Mouse (Mus musculus): ENCODE measurements at regions not wholly inside any gene's neighbourhood (a gene's known extent, or its start where the extent isn't known, plus 50 kb on each side); places are given as distances from the start of the nearest gene placed in this dataset.

- no peak overlapping the region for H3K9ac ChIP-seq
- H3K4me3 ChIP-seq (replicated peaks; ENCODE audit: low read length) = no peak overlapping the region
- ATAC-seq (ENCODE audit: low FRiP score) (no peak), DNase-seq (ENCODE audit: low spot score) (no peak)
- no peaks in the 10 kb centered on the region for H3K4me1 ChIP-seq (replicated peaks; ENCODE audit: control insufficient read depth, insufficient read depth, low read length)
- no peak overlapping the region for H3K4me2 ChIP-seq (replicated peaks)
- no peaks in the 10 kb centered on the region for H3K36me3 ChIP-seq (replicated peaks; ENCODE audit: control insufficient read depth, insufficient read depth)
- WGBS = 79% methylated on average over 5 of the region's 5 CpGs
- no peaks in the 10 kb centered on the region for H3K9me3 ChIP-seq (ENCODE audit: control insufficient read depth, low read length)
- H3K27me3 ChIP-seq (ENCODE audit: control insufficient read depth, insufficient read depth, low read length) = no peaks in the 10 kb centered on the region
- H3K27ac ChIP-seq = no peak overlapping the region
Observed at GRCm38 (mm10) chr1:166735545-166735944, 53.9 kb upstream of the Fmo9 start.

- Histone ChIP-seq H3K27ac (no peak overlapping the region), H3K27me3 (ENCODE audit: control insufficient read depth, insufficient read depth, low read length) (no peaks in the 10 kb centered on the region), H3K9ac (no peak overlapping the region), H3K4me1 (replicated peaks; ENCODE audit: control insufficient read depth, insufficient read depth, low read length) (no peaks in the 10 kb centered on the region), H3K4me3 (replicated peaks; ENCODE audit: low read length) (no peak overlapping the region), H3K9me3 (ENCODE audit: control insufficient read depth, low read length) (no peaks in the 10 kb centered on the region), H3K36me3 (replicated peaks; ENCODE audit: control insufficient read depth, insufficient read depth) (no peaks in the 10 kb centered on the region), H3K4me2 (replicated peaks) (no peak overlapping the region)
- ATAC-seq (ENCODE audit: low FRiP score) = no peak
- peak; percentile 73 for DNase-seq (ENCODE audit: low spot score)
- 1% methylated on average over 2 of the region's 2 CpGs for WGBS
Observed at GRCm38 (mm10) chr1:166738029-166738428, 56.4 kb upstream of the Fmo9 start.

- WGBS = 66% methylated on average over 4 of the region's 4 CpGs
- DNase-seq (ENCODE audit: low spot score) = no peak
Observed at GRCm38 (mm10) chr1:166750236-166750635, 68.6 kb upstream of the Fmo9 start.

GRCm38 (mm10) chr1:166750777-166751176 is 69.1 kb upstream of the Fmo9 start:
- H3K4me1 ChIP-seq (replicated peaks; ENCODE audit: control insufficient read depth, insufficient read depth, low read length) = no peaks in the 10 kb centered on the region
- no peak overlapping the region for H3K9ac ChIP-seq
- H3K9me3 ChIP-seq (ENCODE audit: control insufficient read depth, low read length) = no peaks in the 10 kb centered on the region
- 86% methylated on average over 4 of the region's 4 CpGs for WGBS
- no peak overlapping the region for H3K27ac ChIP-seq
- ATAC-seq (ENCODE audit: low FRiP score) = no peak
- H3K27me3 ChIP-seq (ENCODE audit: control insufficient read depth, insufficient read depth, low read length) = no peaks in the 10 kb centered on the region
- H3K4me2 ChIP-seq (replicated peaks) = no peak overlapping the region
- DNase-seq (ENCODE audit: low spot score) = no peak
- H3K4me3 ChIP-seq (replicated peaks; ENCODE audit: low read length) = no peak overlapping the region
- H3K36me3 ChIP-seq (replicated peaks; ENCODE audit: control insufficient read depth, insufficient read depth) = no peaks in the 10 kb centered on the region

More at GRCm38 (mm10) chr1:166750236-166750635, 68.6 kb upstream of the Fmo9 start:
- no peak overlapping the region for H3K27ac ChIP-seq
- no peak overlapping the region for H3K9ac ChIP-seq
- no peak overlapping the region for H3K4me3 ChIP-seq (replicated peaks; ENCODE audit: low read length)
- H3K9me3 ChIP-seq (ENCODE audit: control insufficient read depth, low read length) = no peaks in the 10 kb centered on the region
- no peaks in the 10 kb centered on the region for H3K27me3 ChIP-seq (ENCODE audit: control insufficient read depth, insufficient read depth, low read length)
- no peak overlapping the region for H3K4me2 ChIP-seq (replicated peaks)
- no peaks in the 10 kb centered on the region for H3K4me1 ChIP-seq (replicated peaks; ENCODE audit: control insufficient read depth, insufficient read depth, low read length)
- no peak for ATAC-seq (ENCODE audit: low FRiP score)
- no peaks in the 10 kb centered on the region for H3K36me3 ChIP-seq (replicated peaks; ENCODE audit: control insufficient read depth, insufficient read depth)

- H3K27ac ChIP-seq = no peak overlapping the region
- DNase-seq (ENCODE audit: low spot score) = no peak
- no peak overlapping the region for H3K4me3 ChIP-seq (replicated peaks; ENCODE audit: low read length)
- no peak for ATAC-seq (ENCODE audit: low FRiP score)
- WGBS = 91% methylated on average over 3 of the region's 3 CpGs
- H3K4me1 ChIP-seq (replicated peaks; ENCODE audit: control insufficient read depth, insufficient read depth, low read length) = no peaks in the 10 kb centered on the region
- no peak overlapping the region for H3K4me2 ChIP-seq (replicated peaks)
- no peaks in the 10 kb centered on the region for H3K36me3 ChIP-seq (replicated peaks; ENCODE audit: control insufficient read depth, insufficient read depth)
- H3K9ac ChIP-seq = no peak overlapping the region
- no peaks in the 10 kb centered on the region for H3K27me3 ChIP-seq (ENCODE audit: control insufficient read depth, insufficient read depth, low read length)
- H3K9me3 ChIP-seq (ENCODE audit: control insufficient read depth, low read length) = no peaks in the 10 kb centered on the region
Observed at GRCm38 (mm10) chr1:166751436-166751835, 69.8 kb upstream of the Fmo9 start.

- no peaks in the 10 kb centered on the region for H3K27me3 ChIP-seq (ENCODE audit: control insufficient read depth, insufficient read depth, low read length)
- no peaks in the 10 kb centered on the region for H3K36me3 ChIP-seq (replicated peaks; ENCODE audit: control insufficient read depth, insufficient read depth)
- no peak overlapping the region for H3K4me2 ChIP-seq (replicated peaks)
- no peak overlapping the region for H3K27ac ChIP-seq
- no peak overlapping the region for H3K4me3 ChIP-seq (replicated peaks; ENCODE audit: low read length)
- H3K4me1 ChIP-seq (replicated peaks; ENCODE audit: control insufficient read depth, insufficient read depth, low read length) = no peaks in the 10 kb centered on the region
- H3K9me3 ChIP-seq (ENCODE audit: control insufficient read depth, low read length) = no peaks in the 10 kb centered on the region
- 94% methylated on average over 6 of the region's 6 CpGs for WGBS
- DNase-seq (ENCODE audit: low spot score) (no peak), ATAC-seq (ENCODE audit: low FRiP score) (no peak)
- H3K9ac ChIP-seq = no peak overlapping the region
Observed at GRCm38 (mm10) chr1:166752990-166753709, 71.5 kb upstream of the Fmo9 start.

- Histone ChIP-seq H3K9me3 (ENCODE audit: control insufficient read depth, low read length) (no peaks in the 10 kb centered on the region), H3K9ac (no peak overlapping the region), H3K27ac (no peak overlapping the region), H3K4me2 (replicated peaks) (no peak overlapping the region), H3K36me3 (replicated peaks; ENCODE audit: control insufficient read depth, insufficient read depth) (no peaks in the 10 kb centered on the region), H3K4me3 (replicated peaks; ENCODE audit: low read length) (no peak overlapping the region), H3K27me3 (ENCODE audit: control insufficient read depth, insufficient read depth, low read length) (no peaks in the 10 kb centered on the region), H3K4me1 (replicated peaks; ENCODE audit: control insufficient read depth, insufficient read depth, low read length) (no peaks in the 10 kb centered on the region)
- DNase-seq (ENCODE audit: low spot score) (no peak), ATAC-seq (ENCODE audit: low FRiP score) (no peak)
- WGBS = 84% methylated on average over 2 of the region's 2 CpGs
Observed at GRCm38 (mm10) chr1:166758987-166759386, 77.3 kb upstream of the Fmo9 start.

GRCm38 (mm10) chr1:166773114-166773513 is 91.5 kb upstream of the Fmo9 start:
- no peaks in the 10 kb centered on the region for H3K27me3 ChIP-seq (ENCODE audit: control insufficient read depth, insufficient read depth, low read length)
- H3K4me1 ChIP-seq (replicated peaks; ENCODE audit: control insufficient read depth, insufficient read depth, low read length) = no peaks in the 10 kb centered on the region
- no peak for ATAC-seq (ENCODE audit: low FRiP score)
- DNase-seq (ENCODE audit: low spot score) = no peak
- no peaks in the 10 kb centered on the region for H3K9me3 ChIP-seq (ENCODE audit: control insufficient read depth, low read length)
- no peak overlapping the region for H3K4me2 ChIP-seq (replicated peaks)
- no peaks in the 10 kb centered on the region for H3K36me3 ChIP-seq (replicated peaks; ENCODE audit: control insufficient read depth, insufficient read depth)
- H3K9ac ChIP-seq = no peak overlapping the region
- WGBS = 91% methylated on average over 1 of the region's 1 CpGs
- H3K4me3 ChIP-seq (replicated peaks; ENCODE audit: low read length) = no peak overlapping the region
- H3K27ac ChIP-seq = no peak overlapping the region

- Histone ChIP-seq H3K9ac (no peak overlapping the region), H3K4me3 (replicated peaks; ENCODE audit: low read length) (no peak overlapping the region), H3K27me3 (ENCODE audit: control insufficient read depth, insufficient read depth, low read length) (no peaks in the 10 kb centered on the region), H3K4me1 (replicated peaks; ENCODE audit: control insufficient read depth, insufficient read depth, low read length) (no peaks in the 10 kb centered on the region), H3K9me3 (ENCODE audit: control insufficient read depth, low read length) (no peaks in the 10 kb centered on the region), H3K4me2 (replicated peaks) (no peak overlapping the region), H3K36me3 (replicated peaks; ENCODE audit: control insufficient read depth, insufficient read depth) (no peaks in the 10 kb centered on the region), H3K27ac (no peak overlapping the region)
- WGBS = 58% methylated on average over 1 of the region's 1 CpGs
- 0 out of 2 replicates have a peak, but pooled peaks have one; percentile 31 for ATAC-seq (ENCODE audit: low FRiP score)
- DNase-seq (ENCODE audit: low spot score) = peak; percentile 73
Observed at GRCm38 (mm10) chr1:166782106-166782505, 100.5 kb upstream of the Fmo9 start.

- 0 out of 2 replicates have a peak, but pooled peaks cover 3% of the 10 kb centered on the region for H3K4me1 ChIP-seq (replicated peaks; ENCODE audit: control insufficient read depth, insufficient read depth, low read length)
- H3K27me3 ChIP-seq (ENCODE audit: control insufficient read depth, insufficient read depth, low read length) = no peaks in the 10 kb centered on the region
- no peak overlapping the region for H3K4me3 ChIP-seq (replicated peaks; ENCODE audit: low read length)
- no peak overlapping the region for H3K27ac ChIP-seq
- no peak overlapping the region for H3K9ac ChIP-seq
- no peaks in the 10 kb centered on the region for H3K9me3 ChIP-seq (ENCODE audit: control insufficient read depth, low read length)
- DNase-seq (ENCODE audit: low spot score) (no peak), ATAC-seq (ENCODE audit: low FRiP score) (no peak)
- 79% methylated on average over 1 of the region's 1 CpGs for WGBS
- no peak overlapping the region for H3K4me2 ChIP-seq (replicated peaks)
- H3K36me3 ChIP-seq (replicated peaks; ENCODE audit: control insufficient read depth, insufficient read depth) = no peaks in the 10 kb centered on the region
Observed at GRCm38 (mm10) chr1:166787945-166788344, 106.3 kb upstream of the Fmo9 start.

Measured in hindbrain, embryonic 14.5 days (tissue).